Mouse (Mus musculus) lung, postnatal 0 days (tissue): Measurements from ENCODE around the gene Il16.
A peak's percentile ranks its signal among the peaks of the same experiment; 100 is the strongest.

Source experiments
- CTCF ChIP-seq: IDR thresholded peaks from 2 replicates; pipeline ENCODE4 v1.5.1; 2016; ENCODE audit warnings: antibody characterized with exemption, mild to moderate bottlenecking
- EP300 ChIP-seq: IDR thresholded peaks from 2 replicates; pipeline ENCODE4 v1.6.1; 2016; ENCODE audit warnings: antibody characterized with exemption, mild to moderate bottlenecking, control low read depth

DNA sequence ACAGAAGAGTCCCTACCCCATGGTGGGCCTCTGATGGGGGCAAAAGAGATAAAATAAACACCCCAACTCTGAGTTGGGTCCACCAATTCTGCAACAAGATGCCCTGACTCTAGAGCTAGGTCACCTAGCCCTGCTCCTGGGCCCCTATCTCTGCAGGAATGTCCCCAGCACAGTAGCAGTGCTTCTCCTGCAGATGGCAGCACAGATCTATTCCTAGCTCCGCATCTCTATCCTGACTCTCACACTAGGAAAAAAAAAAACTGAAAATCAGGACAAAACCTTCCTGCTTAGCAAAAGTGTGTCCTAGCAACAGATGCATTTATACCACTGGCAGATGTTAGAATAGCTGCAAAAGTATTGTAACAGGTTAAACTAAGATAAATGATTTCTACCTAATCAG lies 76.8 kb downstream of the Il16 start:
- TF ChIP-seq CTCF (peak; percentile 83), EP300 (no peak)
